Mouse (Mus musculus) Patski (cell line): ENCODE results near the gene Dennd2d. TPM values are rescaled to one million over a fixed set of nuclear protein-coding genes. Genes with fewer than 3 reads are reported as not detected.
A peak's percentile ranks its signal among the peaks of the same experiment; 100 is the strongest.

Experiments
- ATAC-seq: fragments of 100-300 bp; one replicate; pipeline ENCODE4 v1.8.0; 2021
- CTCF ChIA-PET: fragments of 350-600 bp; sonication (Branson Sonifier 250); formaldehyde crosslinking; loops from one replicate; lab custom pipeline; 2022; ENCODE audit warnings: inconsistent platforms; lab: Charles Lee
- POLR2A ChIA-PET: fragments of 350-600 bp; sonication (Branson Sonifier 250); formaldehyde crosslinking; loops from one replicate; lab custom pipeline; 2022; ENCODE audit warnings: antibody characterized with exemption, inconsistent platforms; lab: Charles Lee
- DNase-seq: peaks from one replicate; pipeline ENCODE4 v3.0.0-alpha.2; 2011; ENCODE audit warnings: low read depth, low spot score
- H3K27me3 ChIP-seq: fragments of 371-371 bp; one replicate; pipeline ENCODE4 v1.5.1; 2021
- CTCF ChIP-seq: fragments of 100-300 bp; IDR thresholded peaks from one replicate; pipeline ENCODE4 v1.5.1; 2021
- in situ Hi-C: fragments of 300-500 bp; cut with MboI; formaldehyde crosslinking; loops from 3 replicates; pipeline ENCODE4 v1.11.1; 2018; ENCODE audit warnings: low pct_unique_long_range_greater_than_20kb, mixed read lengths
- polyA plus RNA-seq: library from polyadenylated mRNA; unstranded; gene quantifications from one replicate; pipeline ENCODE4 v1.2.3, GENCODE M21; 2021

Dennd2d gene
- polyA plus RNA-seq, 1 experiment from 2014 or later: 0.56 TPM

- in situ Hi-C loops: no loop called here
- no peak for DNase-seq
- ChIA-PET CTCF (interaction anchor here (1.1 to 1.3 kb wide), 4 partner anchors 9 to 43 kb away, joined by 3 read pairs; no protein-coding TSS in a partner anchor), POLR2A (interaction anchor here (0.9 kb wide), 1 partner anchor 9 kb away, joined by 7 read pairs; no protein-coding TSS in a partner anchor)
- H3K27me3 ChIP-seq: no peaks in the 10 kb centered on the region
- no peak for TF ChIP-seq CTCF
- ATAC-seq: peak; percentile 7
These were observed 13.3 kb downstream of the Dennd2d start for GRCm38 (mm10) chr3:106495346-106496044.

- ChIA-PET POLR2A (no interaction called here), CTCF (interaction anchor here (1.1 to 1.7 kb wide), 3 partner anchors 9 to 44 kb away, joined by 3 to 5 read pairs (median 3); no protein-coding TSS in a partner anchor)
- no peak for TF ChIP-seq CTCF
- H3K27me3 ChIP-seq: no peaks in the 10 kb centered on the region
- in situ Hi-C loops: no loop called here
- DNase-seq: no peak
- peak; percentile 20 for ATAC-seq
These were observed 14.0 kb downstream of the Dennd2d start for GRCm38 (mm10) chr3:106496045-106496721.

- DNase-seq: no peak
- ChIA-PET CTCF (interaction anchor here (1.1 to 1.7 kb wide), 3 partner anchors 8 to 45 kb away, joined by 3 to 5 read pairs (median 3); no protein-coding TSS in a partner anchor), POLR2A (no interaction called here)
- H3K27me3 ChIP-seq: no peaks in the 10 kb centered on the region
- in situ Hi-C loops: no loop called here
- ATAC-seq: no peak
- TF ChIP-seq CTCF: no peak
These were observed 14.8 kb downstream of the Dennd2d start for GRCm38 (mm10) chr3:106496996-106497395.

GRCm38 (mm10) chr3:106500510-106500909 lies 18.3 kb downstream of the Dennd2d start:
- TF ChIP-seq CTCF: no peak
- POLR2A ChIA-PET: no interaction called here
- no peak for DNase-seq
- no peaks in the 10 kb centered on the region for H3K27me3 ChIP-seq
- in situ Hi-C loops: no loop called here
- ATAC-seq: no peak
- CTCF ChIA-PET: interaction anchor here (0.6 to 2.1 kb wide), 6 partner anchors 9 to 34 kb away, joined by 3 to 8 read pairs (median 3); no protein-coding TSS in a partner anchor

- in situ Hi-C loops: no loop called here
- ATAC-seq: no peak
- POLR2A ChIA-PET: no interaction called here
These were observed 20.7 kb downstream of the Dennd2d start for GRCm38 (mm10) chr3:106502892-106503291.

GRCm38 (mm10) chr3:106510669-106511068 lies 28.5 kb downstream of the Dennd2d start:
- TF ChIP-seq CTCF: no peak
- in situ Hi-C loops: no loop called here
- H3K27me3 ChIP-seq: no peaks in the 10 kb centered on the region
- POLR2A ChIA-PET: no interaction called here
- CTCF ChIA-PET: interaction anchor here (2.6 kb wide), 1 partner anchor 9 kb away, joined by 8 read pairs; no protein-coding TSS in a partner anchor
- DNase-seq: no peak
- ATAC-seq: no peak

More at GRCm38 (mm10) chr3:106502892-106503291, 20.7 kb downstream of the Dennd2d start:
- DNase-seq: no peak
- TF ChIP-seq CTCF: no peak
- no peaks in the 10 kb centered on the region for H3K27me3 ChIP-seq
- CTCF ChIA-PET: interaction anchor here (0.8 to 1.4 kb wide), 3 partner anchors 9 to 14 kb away, joined by 3 to 5 read pairs (median 3); no protein-coding TSS in a partner anchor

- in situ Hi-C loops: no loop called here
- ATAC-seq (no peak), DNase-seq (no peak)
- no peaks in the 10 kb centered on the region for H3K27me3 ChIP-seq
- POLR2A ChIA-PET: no interaction called here
- TF ChIP-seq CTCF: no peak
- CTCF ChIA-PET: interaction anchor here (1.1 to 1.4 kb wide), 2 partner anchors 13 to 14 kb away, joined by 3 to 6 read pairs; no protein-coding TSS in a partner anchor
These were observed 32.8 kb downstream of the Dennd2d start for GRCm38 (mm10) chr3:106515016-106515415.

GRCm38 (mm10) chr3:106522730-106523129 lies 40.5 kb downstream of the Dennd2d start:
- CTCF ChIA-PET: no interaction called here
- DNase-seq: no peak
- TF ChIP-seq CTCF: no peak

GRCm38 (mm10) chr3:106526411-106526810 lies 44.2 kb downstream of the Dennd2d start:
- in situ Hi-C loops: no loop called here
- DNase-seq (no peak), ATAC-seq (no peak)
- H3K27me3 ChIP-seq: no peaks in the 10 kb centered on the region
- ChIA-PET POLR2A (no interaction called here), CTCF (interaction anchor here (1.5 to 1.8 kb wide), 2 partner anchors 10 to 11 kb away, joined by 3 to 7 read pairs; no protein-coding TSS in a partner anchor)
- TF ChIP-seq CTCF: no peak

More at GRCm38 (mm10) chr3:106522730-106523129, 40.5 kb downstream of the Dennd2d start:
- ATAC-seq: no peak
- H3K27me3 ChIP-seq: no peaks in the 10 kb centered on the region
- in situ Hi-C loops: no loop called here
- POLR2A ChIA-PET: no interaction called here

- no peak for ATAC-seq
- DNase-seq: no peak
- in situ Hi-C loops: no loop called here
- ChIA-PET POLR2A (no interaction called here), CTCF (interaction anchor here (0.7 to 1.3 kb wide), 3 partner anchors 11 to 16 kb away, joined by 3 to 6 read pairs (median 3); no protein-coding TSS in a partner anchor)
- H3K27me3 ChIP-seq: no peaks in the 10 kb centered on the region
- TF ChIP-seq CTCF: no peak
These were observed 45.8 kb downstream of the Dennd2d start for GRCm38 (mm10) chr3:106528032-106528431.
